Mouse (Mus musculus): ENCODE measurements at regions not wholly inside any gene's neighbourhood (a gene's known extent, or its start where the extent isn't known, plus 50 kb on each side); places are given as distances from the start of the nearest gene placed in this dataset.

DNA sequence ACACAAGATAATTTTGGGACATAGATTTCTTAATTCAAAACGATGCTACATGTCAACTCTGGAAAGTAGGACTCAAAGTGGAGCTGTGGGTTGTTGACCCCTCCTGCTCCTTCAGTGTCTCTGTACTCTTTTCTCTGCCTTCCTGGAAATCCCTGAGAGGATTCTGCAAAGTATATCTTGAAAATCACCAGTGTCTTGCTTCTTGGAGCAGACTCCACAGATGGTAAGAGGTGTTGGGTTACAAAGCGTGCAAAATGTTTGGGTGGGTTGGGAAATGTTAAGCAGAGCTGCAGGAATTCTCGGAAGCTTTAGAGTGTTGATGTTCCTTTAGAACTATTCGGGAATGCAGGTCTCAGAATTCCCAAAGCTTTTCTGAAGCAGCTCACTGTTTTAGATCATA lies 61.5 kb upstream of the Abcb5 start:
- no peak for DNase-seq (ENCODE audit: low read depth, low spot score)

DNA sequence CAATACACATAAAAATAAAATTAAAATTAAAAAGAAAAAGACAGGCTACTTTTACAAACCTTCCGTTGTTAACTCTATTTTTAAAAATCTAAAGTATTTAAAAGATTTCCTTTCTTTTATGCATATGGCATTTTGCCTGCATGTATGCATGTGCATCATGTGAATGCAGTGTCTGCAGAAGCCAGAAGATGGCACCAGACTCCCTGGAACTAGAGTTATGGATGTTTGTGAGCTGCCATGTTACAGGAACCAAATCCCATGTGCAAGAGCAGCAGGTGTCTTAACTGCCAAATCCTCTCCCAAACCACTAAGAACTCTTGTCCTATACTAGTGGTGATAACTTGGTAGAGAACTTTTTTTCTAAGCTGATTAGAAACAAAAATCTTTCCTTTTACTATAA lies 60.1 kb upstream of the Abcb5 start:
- DNase-seq (ENCODE audit: low read depth, low spot score) = peak; percentile 61

GRCm38 (mm10) chr12:119024063-119024462 lies 57.8 kb upstream of the Abcb5 start:
- no peak for DNase-seq (ENCODE audit: low read depth, low spot score)

Measured in ES-CJ7 (cell line).